Mouse (Mus musculus) neural tube, embryonic 15.5 days (tissue): ENCODE measurements around the gene Manba. TPM values are rescaled to one million over a fixed set of nuclear protein-coding genes. Genes with fewer than 3 reads are reported as not detected.

Experiments
- ATAC-seq: fragments of 200-750 bp; cut with Nextera tagmentation; 2 replicates; pipeline ENCODE4 v1.8.0; 2017; ENCODE audit warnings: mild to moderate bottlenecking, moderate TSS enrichment, moderate library complexity; ENCODE audit not compliant: low FRiP score
- H3K27ac ChIP-seq: fragments of 300-500 bp; sonication (generic); replicated peaks from 2 replicates; pipeline ENCODE4 v1.5.1; 2015; ENCODE audit warnings: mild to moderate bottlenecking, inconsistent platforms
- H3K27me3 ChIP-seq: fragments of 300-500 bp; sonication (generic); replicated peaks from 2 replicates; pipeline ENCODE4 v1.6.1; 2015; ENCODE audit warnings: inconsistent platforms
- H3K36me3 ChIP-seq: fragments of 300-500 bp; sonication (generic); 2 replicates; pipeline ENCODE4 v1.6.1; 2015; ENCODE audit warnings: inconsistent platforms
- H3K4me1 ChIP-seq: fragments of 300-500 bp; sonication (generic); 2 replicates; pipeline ENCODE4 v1.6.1; 2015; ENCODE audit warnings: inconsistent platforms
- H3K4me2 ChIP-seq: fragments of 300-500 bp; sonication (generic); 2 replicates; pipeline ENCODE4 v1.6.1; 2015; ENCODE audit warnings: inconsistent platforms, mild to moderate bottlenecking, moderate library complexity
- H3K4me3 ChIP-seq: fragments of 300-500 bp; sonication (generic); replicated peaks from 2 replicates; pipeline ENCODE4 v1.5.1; 2015; ENCODE audit warnings: mild to moderate bottlenecking, inconsistent platforms
- H3K9ac ChIP-seq: fragments of 300-500 bp; sonication (generic); replicated peaks from 2 replicates; pipeline ENCODE4 v1.6.1; 2015; ENCODE audit warnings: mild to moderate bottlenecking, inconsistent platforms
- H3K9me3 ChIP-seq: fragments of 300-500 bp; sonication (generic); replicated peaks from 2 replicates; pipeline ENCODE4 v1.6.1; 2016; ENCODE audit warnings: inconsistent platforms
- WGBS: fragments of 180-500 bp; shearing (Covaris S2); methylation state at CpG from one replicate; pipeline ENCODE4 v1.1.7; 2015; ENCODE audit warnings: mixed read lengths; 5-methylcytosine and 5-hydroxymethylcytosine counted together
- polyA plus RNA-seq: library from polyadenylated mRNA; unstranded; fragments of >200 nt; fragmentation: Nextera tagmentation; extraction: Ambion mirVana; gene quantifications from 2 replicates; pipeline ENCODE4 v1.2.1, GENCODE M21; 2015

Manba gene
- polyA plus RNA-seq, result 7.4 and 8.8 TPM in 2 replicates

DNA sequence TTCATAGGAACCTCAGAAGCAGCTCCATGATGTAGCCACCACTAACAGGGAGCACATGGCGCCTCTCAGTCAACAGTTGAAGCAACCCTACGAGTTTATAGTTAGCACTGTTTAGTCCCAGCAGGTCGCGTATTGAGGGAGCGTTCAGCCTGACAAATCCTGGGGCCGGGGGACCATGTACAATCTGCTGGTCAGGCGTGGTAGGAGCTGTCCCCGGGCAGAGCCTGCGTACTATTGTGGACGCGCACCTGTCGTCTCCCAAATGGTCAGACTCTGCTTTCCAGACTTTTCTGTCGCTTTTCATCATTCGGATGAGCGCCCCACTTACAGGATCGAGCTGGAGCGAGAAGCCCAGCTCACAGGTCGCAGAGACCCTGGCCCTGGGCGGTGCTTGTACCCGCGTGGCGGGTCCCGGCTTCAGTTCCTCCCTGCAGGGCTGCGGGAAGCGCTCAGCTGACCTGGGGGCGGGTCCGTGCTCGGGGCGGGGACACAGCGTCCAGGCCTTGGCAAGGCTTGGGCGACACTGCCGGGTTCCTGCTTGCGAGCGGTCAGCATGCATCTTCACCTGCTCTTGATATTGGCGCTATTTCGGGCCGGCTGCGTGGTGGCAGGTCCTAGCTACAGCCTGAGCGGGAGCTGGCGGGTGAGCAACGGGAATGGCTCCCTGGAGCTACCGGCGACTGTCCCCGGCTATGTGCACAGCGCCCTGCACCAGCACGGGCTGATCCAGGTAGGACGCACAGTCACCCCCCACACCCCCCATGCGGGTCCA is at the start of gene Manba:
Gene Manba (plus strand): TSS at position 484 of the 772 bp plus-strand sequence.
- H3K36me3 ChIP-seq, result no peaks in the 10 kb centered on the region
- peak within 1 kb of the TSS; percentile 65 for H3K9ac ChIP-seq
- H3K27ac ChIP-seq, result no peak within 1 kb of the TSS; the same call in 1 of the 2 replicates
- peaks cover 4% of the 10 kb centered on the region; the same call in 1 of the 2 replicates for H3K4me1 ChIP-seq
- H3K4me3 ChIP-seq, result peak within 1 kb of the TSS; percentile 61
- 2% methylated on average over 48 of the region's 48 CpGs for WGBS
- H3K4me2 ChIP-seq, result peak within 1 kb of the TSS; percentile 81
- peak; percentile 89 for ATAC-seq
- H3K27me3 ChIP-seq, result peaks cover 2% of the 10 kb centered on the region; the same call in 1 of the 2 replicates
- no peaks in the 10 kb centered on the region for H3K9me3 ChIP-seq

DNA sequence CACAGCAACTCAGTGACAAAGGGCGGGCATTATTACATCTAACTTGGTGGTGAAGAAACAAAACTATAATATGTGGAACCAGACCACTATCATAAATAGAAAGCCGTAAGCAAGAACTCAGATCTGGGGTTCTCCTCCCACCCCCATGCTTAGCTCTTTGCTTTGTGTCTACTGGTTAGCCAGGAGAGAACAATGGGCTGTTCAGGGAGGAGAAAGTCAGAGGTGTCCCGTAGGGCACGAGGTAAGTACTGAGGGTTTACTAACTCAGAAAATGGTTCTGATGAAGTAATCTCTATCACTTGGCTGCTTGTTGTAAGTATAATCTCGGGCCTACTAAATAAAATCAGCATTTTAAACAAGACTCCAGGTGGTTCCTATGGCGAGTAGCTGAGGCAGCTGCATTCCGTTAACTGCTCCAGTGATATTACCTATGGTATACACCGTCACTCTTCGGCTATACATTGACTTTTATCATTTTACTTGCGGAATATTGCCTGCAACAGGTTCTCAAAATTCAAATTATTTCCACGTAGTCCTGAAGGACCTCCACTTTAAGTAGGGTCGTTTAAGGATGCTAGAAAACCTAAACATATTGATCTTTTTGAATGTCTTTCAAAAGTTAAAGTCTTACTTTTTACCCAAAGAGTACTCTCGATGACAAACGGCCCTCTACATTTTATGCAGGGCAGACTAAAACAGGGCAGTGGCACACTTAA is 48.4 kb upstream of the Manba start:
- Histone ChIP-seq H3K4me3 (peak overlapping the region; percentile 91), H3K36me3 (no peaks in the 10 kb centered on the region), H3K4me1 (peaks cover 25% of the 10 kb centered on the region), H3K9me3 (no peaks in the 10 kb centered on the region), H3K27ac (peak overlapping the region; percentile 99), H3K9ac (peak overlapping the region; percentile 69), H3K4me2 (peak overlapping the region; percentile 89), H3K27me3 (no peaks in the 10 kb centered on the region)
- no peak for ATAC-seq
- 36% methylated on average over 14 of the region's 14 CpGs for WGBS

DNA sequence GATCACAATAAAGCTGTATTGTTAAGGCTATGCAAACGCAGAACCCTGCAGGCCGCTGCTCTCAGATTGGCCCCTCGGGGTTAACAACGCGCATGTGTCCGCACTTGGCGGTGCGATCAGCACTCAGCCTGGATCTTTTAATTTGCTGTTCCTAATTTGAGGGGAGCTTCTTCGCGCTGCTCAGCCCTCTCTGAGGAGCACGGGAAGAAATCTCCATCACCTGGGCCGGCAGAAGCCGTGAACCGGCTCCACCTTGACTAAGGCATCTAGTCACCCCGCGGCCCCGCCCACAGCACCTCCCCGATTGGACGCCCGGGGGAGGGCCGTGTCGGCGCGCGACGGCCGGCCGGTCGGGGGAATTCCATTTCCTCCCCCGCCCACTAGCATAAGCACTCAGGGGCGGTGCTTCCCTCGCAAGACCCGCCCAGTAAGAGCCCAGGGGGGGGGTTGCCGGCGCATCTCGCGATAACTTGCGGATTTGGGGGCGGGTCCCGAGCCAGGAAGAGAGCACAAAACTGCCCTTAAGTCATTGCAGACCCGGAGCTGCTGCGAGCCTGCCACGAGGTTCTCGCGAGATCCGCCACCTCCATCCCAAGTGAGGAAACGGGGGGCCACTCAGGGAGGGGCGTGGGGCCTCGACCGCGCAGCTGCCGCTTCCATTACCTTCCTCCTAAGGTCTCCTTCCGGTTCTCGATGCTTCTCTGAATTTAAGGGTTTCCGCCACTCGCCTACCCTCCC is 47.5 kb upstream of the Manba start, which contains the start of gene Ube2d3:
Gene Ube2d3 (plus strand): TSS at position 392 of the 738 bp plus-strand sequence.
- Histone ChIP-seq H3K27ac (peak within 1 kb of the TSS; percentile 99), H3K27me3 (no peaks in the 10 kb centered on the region), H3K4me3 (peak within 1 kb of the TSS; percentile 91), H3K9ac (peak within 1 kb of the TSS; percentile 88), H3K4me2 (peak within 1 kb of the TSS; percentile 89), H3K4me1 (peaks cover 28% of the 10 kb centered on the region), H3K36me3 (0 out of 2 replicates have a peak, but pooled peaks cover 2% of the 10 kb centered on the region), H3K9me3 (no peaks in the 10 kb centered on the region)
- under 1% methylated on average over 56 of the region's 56 CpGs for WGBS
- ATAC-seq, result peak; percentile 95

DNA sequence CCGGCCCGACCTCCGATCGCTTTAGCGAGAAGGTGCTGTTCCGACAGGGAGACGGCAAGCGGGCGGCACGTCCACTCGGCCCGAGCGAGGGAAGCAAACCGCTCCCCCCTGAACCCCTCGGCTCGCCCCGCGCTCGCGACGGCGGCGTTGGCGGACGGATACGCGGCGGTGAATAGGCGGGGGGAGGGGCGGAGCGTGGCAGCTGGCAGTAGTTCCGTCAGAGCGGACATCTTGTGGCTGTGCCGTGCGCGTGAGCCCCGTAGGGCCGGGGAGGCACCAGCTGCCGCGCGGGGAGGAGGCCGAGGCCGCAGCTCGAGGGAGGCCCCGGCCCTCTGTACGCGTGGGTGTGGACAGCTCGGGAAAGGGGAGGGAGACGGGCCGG is 46.9 kb upstream of the Manba start:
- WGBS, result 0% methylated on average over 34 of the region's 50 CpGs
- Histone ChIP-seq H3K9ac (peak overlapping the region; percentile 88), H3K9me3 (no peaks in the 10 kb centered on the region), H3K27me3 (no peaks in the 10 kb centered on the region), H3K36me3 (0 out of 2 replicates have a peak, but pooled peaks cover 2% of the 10 kb centered on the region), H3K4me1 (peaks cover 33% of the 10 kb centered on the region), H3K27ac (peak overlapping the region; percentile 99), H3K4me2 (peak overlapping the region; percentile 89), H3K4me3 (peak overlapping the region; percentile 91)
- peak; percentile 81 for ATAC-seq

DNA sequence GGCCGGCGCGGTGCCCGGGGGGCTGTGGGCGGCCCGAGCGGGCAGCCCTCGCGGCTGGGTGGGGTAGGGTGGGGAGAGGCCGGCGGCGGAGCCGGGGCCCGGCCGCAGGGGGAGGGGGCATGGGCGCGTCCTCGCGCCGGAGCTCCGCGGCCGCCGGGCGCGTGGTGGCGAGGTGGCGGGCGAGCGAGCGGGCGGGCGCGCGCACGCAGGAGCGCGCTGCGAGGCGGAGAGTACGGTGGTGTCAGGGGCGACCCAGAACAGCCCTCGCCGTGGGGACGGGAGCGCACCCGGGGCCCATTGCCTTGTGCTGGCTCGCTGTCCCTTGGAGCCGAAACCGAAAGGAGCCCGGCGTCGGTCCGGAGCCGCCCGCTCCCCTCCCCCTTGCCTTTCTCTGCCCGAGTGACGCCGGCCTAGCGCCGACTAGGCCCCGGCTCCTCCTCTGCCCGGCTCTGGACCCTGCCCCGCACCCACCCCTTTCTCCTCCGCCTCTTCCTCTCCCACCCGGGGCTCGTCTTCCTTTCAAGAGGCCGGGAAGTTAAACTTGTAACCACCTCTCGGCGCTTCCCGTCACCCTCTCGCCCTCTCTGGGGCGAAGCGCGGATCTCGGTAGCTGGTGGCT is 46.4 kb upstream of the Manba start:
- no peaks in the 10 kb centered on the region for H3K9me3 ChIP-seq
- whole genome bisulfite sequencing, result under 1% methylated on average over 49 of the region's 76 CpGs
- ATAC-seq, result peak; percentile 60

DNA sequence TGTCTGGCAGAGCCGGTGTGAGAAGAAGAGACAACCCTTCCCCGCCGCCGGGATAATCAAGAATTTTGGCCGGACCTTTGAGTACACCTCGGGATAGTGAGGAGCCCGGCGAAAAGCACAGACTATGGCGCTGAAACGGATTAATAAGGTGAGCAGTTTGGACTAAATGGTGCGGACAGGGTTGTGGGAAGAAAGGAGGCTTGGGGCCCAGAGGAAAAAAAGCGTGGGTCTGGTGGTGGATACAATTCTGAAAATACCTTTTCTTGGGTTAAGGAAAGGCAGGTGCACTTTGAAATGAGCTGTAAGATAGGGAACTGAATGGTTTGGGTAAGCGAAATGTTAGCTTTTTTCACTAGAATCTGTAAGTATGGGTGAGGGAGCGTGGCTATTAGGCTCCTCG is 45.8 kb upstream of the Manba start:
- 3% methylated on average over 15 of the region's 15 CpGs for WGBS
- ATAC-seq, result no peak
- H3K36me3 ChIP-seq, result 0 out of 2 replicates have a peak, but pooled peaks cover 2% of the 10 kb centered on the region
- H3K4me3 ChIP-seq, result peak overlapping the region; percentile 91
- H3K27me3 ChIP-seq, result no peaks in the 10 kb centered on the region
- H3K9ac ChIP-seq, result peak overlapping the region; percentile 88
- H3K27ac ChIP-seq, result peak overlapping the region; percentile 99
- H3K9me3 ChIP-seq, result no peaks in the 10 kb centered on the region
- H3K4me1 ChIP-seq, result peaks cover 36% of the 10 kb centered on the region
- H3K4me2 ChIP-seq, result peak overlapping the region; percentile 89

More for the DNA sequence above, 46.4 kb upstream of the Manba start:
- H3K4me2 ChIP-seq, result peak overlapping the region; percentile 89
- H3K4me3 ChIP-seq, result peak overlapping the region; percentile 91
- 0 out of 2 replicates have a peak, but pooled peaks cover 2% of the 10 kb centered on the region for H3K36me3 ChIP-seq
- peak overlapping the region; percentile 88 for H3K9ac ChIP-seq
- H3K4me1 ChIP-seq, result peaks cover 36% of the 10 kb centered on the region
- H3K27ac ChIP-seq, result peak overlapping the region; percentile 99
- H3K27me3 ChIP-seq, result no peaks in the 10 kb centered on the region

DNA sequence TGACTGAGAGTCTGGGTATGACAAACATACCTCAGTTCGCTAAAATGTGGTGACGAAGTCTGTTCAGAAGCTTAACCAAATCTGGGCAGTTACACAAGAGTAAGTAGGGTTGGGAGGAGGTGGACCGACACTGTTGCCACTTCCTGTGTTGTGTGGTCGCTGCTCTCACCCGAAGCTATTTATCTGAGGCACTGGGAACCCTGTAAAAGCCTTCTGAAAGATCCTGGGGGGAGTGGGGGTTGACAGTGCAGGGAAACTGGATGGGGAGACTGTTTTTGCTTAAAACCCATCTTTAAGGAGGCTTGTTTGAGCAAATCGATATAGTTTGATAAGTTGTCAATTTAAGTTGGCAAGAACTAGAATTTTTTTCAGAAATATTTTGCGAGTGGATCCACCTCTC is 45.2 kb upstream of the Manba start:
- Histone ChIP-seq H3K36me3 (0 out of 2 replicates have a peak, but pooled peaks cover 2% of the 10 kb centered on the region), H3K27ac (peak overlapping the region; percentile 99; the same call in 1 of the 2 replicates), H3K4me2 (peak overlapping the region; percentile 89), H3K9ac (peak overlapping the region; percentile 88), H3K4me3 (peak overlapping the region; percentile 91), H3K27me3 (no peaks in the 10 kb centered on the region), H3K9me3 (no peaks in the 10 kb centered on the region), H3K4me1 (peaks cover 38% of the 10 kb centered on the region)
- WGBS, result 26% methylated on average over 7 of the region's 7 CpGs
- no peak for ATAC-seq

DNA sequence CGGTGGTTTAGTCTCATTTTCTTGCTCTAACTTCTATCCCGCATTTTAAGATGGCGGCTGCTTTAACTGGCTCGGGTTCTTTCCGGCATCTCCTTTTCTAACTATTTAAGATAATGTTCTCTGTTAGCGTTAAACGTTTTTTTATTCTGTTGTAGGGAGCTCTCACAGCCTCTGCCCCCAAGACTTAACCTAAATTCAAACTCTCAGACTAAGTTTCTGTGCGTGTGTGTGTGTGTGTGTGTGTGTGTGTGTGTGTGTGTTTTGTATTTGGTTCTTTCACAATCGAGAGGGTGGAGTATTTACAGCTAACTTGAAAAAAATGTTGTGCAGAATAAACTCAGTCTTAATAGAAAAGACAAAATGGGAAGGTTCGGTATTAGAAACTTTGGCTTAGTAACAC is 44.8 kb upstream of the Manba start:
- Histone ChIP-seq H3K4me1 (peaks cover 38% of the 10 kb centered on the region), H3K36me3 (0 out of 2 replicates have a peak, but pooled peaks cover 2% of the 10 kb centered on the region), H3K9me3 (no peaks in the 10 kb centered on the region), H3K9ac (peak overlapping the region; percentile 88; the same call in 1 of the 2 replicates), H3K27ac (no peak overlapping the region), H3K4me2 (peak overlapping the region; percentile 89), H3K27me3 (no peaks in the 10 kb centered on the region), H3K4me3 (peak overlapping the region; percentile 91)
- WGBS, result 48% methylated on average over 10 of the region's 10 CpGs
- ATAC-seq, result no peak

DNA sequence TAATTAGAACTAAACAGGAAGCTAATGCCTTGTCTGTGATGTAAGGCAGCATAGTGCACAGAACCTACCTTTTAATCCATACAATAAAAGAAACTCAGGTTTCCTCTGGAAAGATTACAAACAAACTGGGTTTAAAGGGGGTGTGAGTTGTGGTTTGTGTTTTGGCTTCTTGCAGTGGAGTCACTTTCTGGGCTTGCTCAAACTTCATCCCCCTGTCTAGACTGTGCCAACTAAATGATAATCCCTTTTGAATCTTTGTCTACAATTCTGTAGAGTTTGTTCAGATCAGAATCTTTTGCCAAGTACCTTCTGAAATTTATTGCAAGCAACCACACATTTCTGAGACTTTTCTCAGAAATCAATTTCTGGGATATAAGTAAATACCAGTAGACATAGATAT is 40.5 kb upstream of the Manba start:
- no peak overlapping the region for H3K4me2 ChIP-seq
- H3K27ac ChIP-seq, result no peak overlapping the region
- no peaks in the 10 kb centered on the region for H3K9me3 ChIP-seq
- H3K9ac ChIP-seq, result no peak overlapping the region
- no peak overlapping the region for H3K4me3 ChIP-seq
- H3K36me3 ChIP-seq, result peaks cover 8% of the 10 kb centered on the region; the same call in 1 of the 2 replicates
- H3K27me3 ChIP-seq, result no peaks in the 10 kb centered on the region
- ATAC-seq, result no peak
- peaks cover 27% of the 10 kb centered on the region for H3K4me1 ChIP-seq

DNA sequence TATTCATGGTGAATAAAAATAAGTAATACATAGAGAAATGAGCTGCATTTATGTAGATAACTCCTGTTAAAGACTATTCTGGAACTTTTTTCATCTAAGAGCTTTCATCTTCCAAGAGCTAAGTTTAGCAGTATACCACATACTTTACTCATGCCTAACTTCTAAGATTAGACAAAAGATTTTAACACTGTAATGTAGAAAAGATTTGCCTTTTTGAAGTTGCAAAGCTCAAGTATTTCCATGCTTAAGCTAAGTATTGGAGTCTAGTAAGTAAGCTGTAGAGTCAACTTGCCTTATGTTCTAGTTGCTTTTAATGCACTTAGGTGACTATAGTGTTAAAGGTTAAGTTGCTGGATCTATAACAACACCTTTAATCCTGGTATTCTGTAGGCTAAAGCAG is 26.4 kb upstream of the Manba start:
- no peaks in the 10 kb centered on the region for H3K4me1 ChIP-seq
- no peaks in the 10 kb centered on the region for H3K9me3 ChIP-seq
- ATAC-seq, result no peak
- peaks cover 13% of the 10 kb centered on the region for H3K36me3 ChIP-seq
- H3K27me3 ChIP-seq, result no peaks in the 10 kb centered on the region
- H3K4me2 ChIP-seq, result no peak overlapping the region
- no peak overlapping the region for H3K9ac ChIP-seq
- no peak overlapping the region for H3K27ac ChIP-seq
- H3K4me3 ChIP-seq, result no peak overlapping the region

DNA sequence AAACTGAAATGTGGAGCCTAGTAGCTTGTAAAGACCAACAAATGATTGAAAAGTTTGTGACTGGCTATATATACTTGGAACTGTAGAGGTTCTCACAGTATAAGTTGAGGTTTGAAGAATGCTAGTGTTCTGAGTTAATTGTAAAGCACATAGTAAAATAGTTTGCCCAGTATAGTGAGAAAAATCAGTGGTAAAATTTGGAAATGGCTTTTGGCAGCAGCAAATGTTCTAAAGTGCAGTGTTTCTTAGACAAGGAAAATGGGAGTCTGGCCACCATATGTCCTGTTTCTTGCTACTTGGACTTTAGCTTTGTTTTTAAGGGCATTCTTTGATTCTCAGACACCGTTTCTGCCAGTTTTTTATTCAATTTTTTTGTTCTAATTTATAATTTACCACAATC is 17.0 kb upstream of the Manba start:
- Histone ChIP-seq H3K4me3 (no peak overlapping the region), H3K9me3 (no peaks in the 10 kb centered on the region), H3K4me1 (no peaks in the 10 kb centered on the region), H3K9ac (no peak overlapping the region), H3K27ac (no peak overlapping the region), H3K27me3 (no peaks in the 10 kb centered on the region), H3K4me2 (no peak overlapping the region), H3K36me3 (peaks cover 4% of the 10 kb centered on the region; the same call in 1 of the 2 replicates)
- ATAC-seq, result no peak
- WGBS, result 86% methylated on average over 1 of the region's 1 CpGs
